Mouse (Mus musculus): ENCODE data around the gene Psme3. TPM values are rescaled to one million over a fixed set of nuclear protein-coding genes. Genes with fewer than 3 reads are reported as not detected.
A peak's percentile ranks its signal among the peaks of the same experiment; 100 is the strongest.

The Psme3 gene
- total and polyA plus RNA-seq, 3 experiments: 68.8 to 300 (median 113) TPM

DNA sequence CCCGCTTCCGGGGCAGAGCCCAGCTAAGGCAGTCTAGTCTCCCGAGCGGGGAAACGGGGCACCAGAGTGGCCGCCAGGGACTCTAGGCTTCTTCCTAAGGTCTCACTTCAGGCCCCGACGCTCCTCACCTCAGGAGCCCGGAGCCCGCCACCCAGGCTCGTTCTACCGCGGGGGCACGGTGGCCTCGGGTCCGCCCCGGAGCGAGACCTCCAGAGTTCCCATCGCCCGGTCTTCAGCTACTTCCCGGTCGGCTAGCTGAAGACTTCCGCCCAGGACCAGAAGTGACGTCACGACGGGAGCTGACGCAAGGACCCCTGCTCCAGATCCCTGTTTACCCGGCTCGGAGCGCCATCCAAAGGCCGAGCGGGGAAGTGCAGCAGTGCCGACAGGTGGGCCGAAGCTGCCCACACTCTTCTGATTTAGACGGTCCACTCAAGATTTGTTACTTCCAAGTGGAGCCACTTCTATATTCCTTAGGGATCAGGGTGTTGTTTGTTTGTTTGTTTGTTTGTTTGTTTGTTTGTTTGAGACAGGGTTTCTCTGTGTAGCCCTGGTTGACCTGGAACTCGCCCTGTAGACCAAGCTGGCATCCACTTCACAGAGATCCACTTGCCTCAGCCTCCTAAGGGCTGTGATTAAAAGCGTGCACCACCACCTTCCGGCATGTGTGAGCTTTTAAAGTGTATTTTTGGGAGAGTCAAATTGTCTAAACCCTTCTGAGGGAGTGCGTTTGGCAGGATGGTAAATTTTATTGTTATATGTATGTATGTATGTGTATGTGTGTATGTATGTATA, 13.8 kb upstream of the Psme3 start, which contains the start of gene Becn1:
TSS of gene Becn1 (minus strand) at position 283 of the 795 bp plus-strand sequence.
- TF ChIP-seq TAL1 (conservative IDR thresholded peaks at IDR 0.05; ENCODE audit: low read depth, low read length): no peak
- no peak for TF ChIP-seq POLR2AphosphoS5 (IDR thresholded peaks at IDR 0.05; ENCODE audit: insufficient replicate concordance, low read depth, low read length)
- peak; percentile 93 for TF ChIP-seq CTCF (IDR thresholded peaks at IDR 0.05; ENCODE audit: low read depth, low read length)
- TF ChIP-seq GATA1 (IDR thresholded peaks at IDR 0.05; ENCODE audit: borderline replicate concordance, low read length): no peak
- ATAC-seq (ENCODE audit: extremely low read depth, insufficient number of reproducible peaks, low FRiP score, poor library complexity, severe bottlenecking): peak; percentile 93
- peaks cover 28% of the 10 kb centered on the region for H3K4me1 ChIP-seq (ENCODE audit: insufficient read depth, low read depth, low read length)
- H3K9me3 ChIP-seq (replicated peaks): no peaks in the 10 kb centered on the region
- peaks cover 40% of the 10 kb centered on the region for H3K36me3 ChIP-seq (replicated peaks)
- peak within 1 kb of the TSS; percentile 83 for H3K4me3 ChIP-seq (ENCODE audit: low read depth, low read length)
- peak; percentile 91 for DNase-seq (ENCODE audit: low spot score)
- no peaks in the 10 kb centered on the region for H3K27me3 ChIP-seq (ENCODE audit: insufficient read depth, low read length)

DNA sequence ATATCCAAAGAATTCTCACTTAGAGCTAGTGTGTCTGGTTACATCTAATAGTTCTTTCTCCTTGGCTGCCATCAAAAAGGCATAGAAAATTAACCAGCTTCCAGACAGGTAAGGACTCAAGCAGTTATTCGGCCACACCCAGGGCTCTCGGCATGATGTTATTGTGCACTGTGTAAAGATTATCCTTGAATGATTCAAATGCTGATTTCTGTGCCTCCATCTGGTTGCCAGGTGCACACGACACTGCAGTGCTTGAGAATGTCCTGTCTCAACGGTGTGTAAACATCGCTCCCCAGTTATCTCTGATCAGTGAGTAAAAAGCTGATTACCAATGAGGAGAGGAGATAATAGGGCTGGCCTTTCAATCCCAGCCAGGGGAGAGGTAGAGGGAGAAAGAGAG, 8.3 kb upstream of the Psme3 start:
- Histone ChIP-seq H3K27me3 (ENCODE audit: insufficient read depth, low read length) (peaks cover 3% of the 10 kb centered on the region; the same call in 1 of the 2 replicates), H3K9me3 (replicated peaks) (no peaks in the 10 kb centered on the region), H3K4me3 (ENCODE audit: low read depth, low read length) (no peak overlapping the region), H3K36me3 (replicated peaks) (no peaks in the 10 kb centered on the region), H3K4me1 (ENCODE audit: insufficient read depth, low read depth, low read length) (peaks cover 9% of the 10 kb centered on the region; the same call in 1 of the 2 replicates)
- DNase-seq (ENCODE audit: low spot score) (no peak), ATAC-seq (ENCODE audit: extremely low read depth, insufficient number of reproducible peaks, low FRiP score, poor library complexity, severe bottlenecking) (no peak)
- no peak for TF ChIP-seq POLR2AphosphoS5 (IDR thresholded peaks at IDR 0.05; ENCODE audit: insufficient replicate concordance, low read depth, low read length)
- TF ChIP-seq GATA1 (IDR thresholded peaks at IDR 0.05; ENCODE audit: borderline replicate concordance, low read length): no peak
- no peak for TF ChIP-seq TAL1 (conservative IDR thresholded peaks at IDR 0.05; ENCODE audit: low read depth, low read length)
- TF ChIP-seq GATA2 (IDR thresholded peaks at IDR 0.05; ENCODE audit: borderline replicate concordance, low read depth, low read length): no peak
- no peak for TF ChIP-seq CTCF (IDR thresholded peaks at IDR 0.05; ENCODE audit: low read depth, low read length)

DNA sequence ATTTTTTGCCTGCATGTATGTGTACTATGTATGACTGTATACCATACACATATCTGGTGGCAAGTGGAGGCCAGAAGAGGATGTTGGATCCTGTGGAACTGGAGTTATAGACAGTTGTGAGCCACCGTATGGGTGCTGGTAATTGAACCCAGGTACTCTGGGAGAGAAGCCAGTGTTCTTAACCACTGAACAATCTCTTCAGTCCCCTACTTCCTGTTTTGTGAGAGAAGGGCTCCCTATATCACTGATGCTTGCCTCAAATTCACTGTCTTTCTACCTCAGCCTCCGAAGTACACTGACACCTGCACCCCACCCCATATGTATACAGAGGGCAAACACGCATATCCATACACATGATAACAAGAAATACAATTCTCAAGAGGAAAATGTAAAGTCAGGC, 4.9 kb upstream of the Psme3 start:
- DNase-seq (ENCODE audit: low spot score) (no peak), ATAC-seq (ENCODE audit: extremely low read depth, insufficient number of reproducible peaks, low FRiP score, poor library complexity, severe bottlenecking) (no peak)
- H3K4me1 ChIP-seq (ENCODE audit: insufficient read depth, low read depth, low read length): peaks cover 18% of the 10 kb centered on the region
- H3K4me3 ChIP-seq (ENCODE audit: low read depth, low read length): no peak overlapping the region
- no peak for TF ChIP-seq POLR2AphosphoS5 (IDR thresholded peaks at IDR 0.05; ENCODE audit: insufficient replicate concordance, low read depth, low read length)
- no peak for TF ChIP-seq GATA1 (IDR thresholded peaks at IDR 0.05; ENCODE audit: borderline replicate concordance, low read length)
- TF ChIP-seq GATA2 (IDR thresholded peaks at IDR 0.05; ENCODE audit: borderline replicate concordance, low read depth, low read length): no peak
- no peak for TF ChIP-seq TAL1 (conservative IDR thresholded peaks at IDR 0.05; ENCODE audit: low read depth, low read length)
- no peak for TF ChIP-seq CTCF (IDR thresholded peaks at IDR 0.05; ENCODE audit: low read depth, low read length)
- no peaks in the 10 kb centered on the region for H3K9me3 ChIP-seq (replicated peaks)
- no peaks in the 10 kb centered on the region for H3K36me3 ChIP-seq (replicated peaks)
- H3K27me3 ChIP-seq (ENCODE audit: insufficient read depth, low read length): peaks cover 3% of the 10 kb centered on the region; the same call in 1 of the 2 replicates

DNA sequence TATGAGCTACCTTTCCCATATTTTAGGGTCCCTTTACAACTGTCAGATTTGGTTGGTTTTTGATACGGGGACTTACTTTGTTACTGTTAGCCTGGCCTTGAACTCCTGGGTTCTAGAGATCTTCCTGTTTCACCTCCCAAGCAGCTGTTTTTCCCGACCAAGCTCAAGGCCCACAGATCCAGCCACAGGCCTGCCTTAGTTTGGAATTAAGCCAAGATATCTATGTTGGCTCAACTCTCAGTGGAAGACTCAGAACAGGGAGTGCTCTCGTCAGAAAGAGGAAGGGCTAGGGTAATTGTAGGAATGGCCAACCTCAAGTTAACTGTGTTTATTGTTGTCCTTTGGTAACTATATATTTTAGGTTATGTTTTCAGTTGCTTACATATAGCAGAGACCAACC, 3.9 kb upstream of the Psme3 start:
- H3K27me3 ChIP-seq (ENCODE audit: insufficient read depth, low read length): peaks cover 3% of the 10 kb centered on the region; the same call in 1 of the 2 replicates
- DNase-seq (ENCODE audit: low spot score) (no peak), ATAC-seq (ENCODE audit: extremely low read depth, insufficient number of reproducible peaks, low FRiP score, poor library complexity, severe bottlenecking) (no peak)
- no peaks in the 10 kb centered on the region for H3K9me3 ChIP-seq (replicated peaks)
- no peak overlapping the region for H3K4me3 ChIP-seq (ENCODE audit: low read depth, low read length)
- no peak for TF ChIP-seq TAL1 (conservative IDR thresholded peaks at IDR 0.05; ENCODE audit: low read depth, low read length)
- no peak for TF ChIP-seq GATA1 (IDR thresholded peaks at IDR 0.05; ENCODE audit: borderline replicate concordance, low read length)
- no peak for TF ChIP-seq POLR2AphosphoS5 (IDR thresholded peaks at IDR 0.05; ENCODE audit: insufficient replicate concordance, low read depth, low read length)
- no peak for TF ChIP-seq GATA2 (IDR thresholded peaks at IDR 0.05; ENCODE audit: borderline replicate concordance, low read depth, low read length)
- TF ChIP-seq CTCF (IDR thresholded peaks at IDR 0.05; ENCODE audit: low read depth, low read length): no peak
- H3K4me1 ChIP-seq (ENCODE audit: insufficient read depth, low read depth, low read length): peaks cover 21% of the 10 kb centered on the region
- H3K36me3 ChIP-seq (replicated peaks): no peaks in the 10 kb centered on the region

DNA sequence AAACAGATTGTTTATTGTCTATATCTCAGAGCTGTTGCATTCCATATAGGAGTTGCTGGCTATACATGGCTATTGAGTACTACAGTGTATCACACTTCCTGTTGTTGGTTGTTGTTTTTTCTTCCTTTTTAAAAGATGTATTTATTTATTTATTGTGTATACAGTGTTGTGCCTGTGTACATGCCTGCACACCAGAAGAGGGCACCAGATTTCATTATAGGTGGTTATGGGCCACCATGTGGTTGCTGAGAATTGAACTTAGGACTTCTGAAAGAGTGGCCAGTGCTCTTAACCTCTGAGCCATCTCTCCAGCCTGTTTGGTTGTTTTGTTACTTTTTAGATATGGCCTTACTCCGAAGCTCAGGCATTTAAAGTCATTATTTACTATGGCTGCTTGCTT, 1.4 kb upstream of the Psme3 start:
- peaks cover 34% of the 10 kb centered on the region for H3K4me1 ChIP-seq (ENCODE audit: insufficient read depth, low read depth, low read length)
- ATAC-seq (ENCODE audit: extremely low read depth, insufficient number of reproducible peaks, low FRiP score, poor library complexity, severe bottlenecking) (no peak), DNase-seq (ENCODE audit: low spot score) (no peak)
- H3K9me3 ChIP-seq (replicated peaks): no peaks in the 10 kb centered on the region
- H3K36me3 ChIP-seq (replicated peaks): peaks cover 21% of the 10 kb centered on the region
- no peak for TF ChIP-seq GATA2 (IDR thresholded peaks at IDR 0.05; ENCODE audit: borderline replicate concordance, low read depth, low read length)
- TF ChIP-seq TAL1 (conservative IDR thresholded peaks at IDR 0.05; ENCODE audit: low read depth, low read length): no peak
- TF ChIP-seq GATA1 (IDR thresholded peaks at IDR 0.05; ENCODE audit: borderline replicate concordance, low read length): no peak
- TF ChIP-seq CTCF (IDR thresholded peaks at IDR 0.05; ENCODE audit: low read depth, low read length): no peak
- TF ChIP-seq POLR2AphosphoS5 (IDR thresholded peaks at IDR 0.05; ENCODE audit: insufficient replicate concordance, low read depth, low read length): no peak
- H3K4me3 ChIP-seq (ENCODE audit: low read depth, low read length): no peak overlapping the region
- no peaks in the 10 kb centered on the region for H3K27me3 ChIP-seq (ENCODE audit: insufficient read depth, low read length)

DNA sequence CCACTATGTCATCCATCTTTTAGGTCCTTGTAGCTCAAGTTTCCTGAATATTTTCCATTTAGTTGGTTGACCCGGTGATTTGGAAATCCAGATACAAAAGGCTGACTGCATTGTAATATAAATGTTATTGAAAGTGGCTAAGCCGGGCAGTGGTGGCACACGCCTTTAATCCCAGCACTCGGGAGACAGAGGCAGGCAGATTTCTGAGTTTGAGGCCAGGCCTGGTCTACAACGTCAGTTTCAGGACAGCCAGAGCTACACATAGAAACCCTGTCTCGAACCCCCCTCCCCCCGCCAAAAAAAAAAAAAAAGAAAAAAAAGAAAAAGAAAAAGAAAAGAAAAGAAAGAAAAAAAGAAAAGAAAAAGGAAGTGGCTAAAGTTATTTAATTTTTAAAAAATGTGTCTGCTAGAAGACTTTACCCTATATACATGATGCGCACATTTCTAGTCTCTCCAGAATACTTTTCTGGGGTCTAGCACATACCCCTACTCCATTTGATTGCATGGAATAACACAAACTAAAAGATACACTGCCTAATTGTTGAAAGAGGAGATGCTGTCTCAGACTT, 847 bp upstream of the Psme3 start:
- TF ChIP-seq POLR2AphosphoS5 (IDR thresholded peaks at IDR 0.05; ENCODE audit: insufficient replicate concordance, low read depth, low read length) (no peak), CTCF (IDR thresholded peaks at IDR 0.05; ENCODE audit: low read depth, low read length) (no peak), TAL1 (conservative IDR thresholded peaks at IDR 0.05; ENCODE audit: low read depth, low read length) (no peak), GATA2 (IDR thresholded peaks at IDR 0.05; ENCODE audit: borderline replicate concordance, low read depth, low read length) (no peak), GATA1 (IDR thresholded peaks at IDR 0.05; ENCODE audit: borderline replicate concordance, low read length) (no peak)
- no peaks in the 10 kb centered on the region for H3K9me3 ChIP-seq (replicated peaks)
- peaks cover 27% of the 10 kb centered on the region for H3K36me3 ChIP-seq (replicated peaks)
- peaks cover 34% of the 10 kb centered on the region for H3K4me1 ChIP-seq (ENCODE audit: insufficient read depth, low read depth, low read length)
- no peaks in the 10 kb centered on the region for H3K27me3 ChIP-seq (ENCODE audit: insufficient read depth, low read length)
- no peak for DNase-seq (ENCODE audit: low spot score)
- ATAC-seq (ENCODE audit: extremely low read depth, insufficient number of reproducible peaks, low FRiP score, poor library complexity, severe bottlenecking): no peak
- H3K4me3 ChIP-seq (ENCODE audit: low read depth, low read length): peak overlapping the region; percentile 90
